Mouse (Mus musculus) left cerebral cortex, postnatal 4 days (tissue): ENCODE measurements at regions not wholly inside any gene's neighbourhood (a gene's known extent, or its start where the extent isn't known, plus 50 kb on each side); places are given as distances from the start of the nearest gene placed in this dataset.

Source experiments
- DNase-seq: peaks from one replicate; pipeline ENCODE4 v3.0.0-alpha.2; 2022
- intact Hi-C: fragments of 180-260 bp; cut with DNase I; formaldehyde crosslinking; loops from one replicate; pipeline ENCODE4 v1.15.1; 2025

DNA sequence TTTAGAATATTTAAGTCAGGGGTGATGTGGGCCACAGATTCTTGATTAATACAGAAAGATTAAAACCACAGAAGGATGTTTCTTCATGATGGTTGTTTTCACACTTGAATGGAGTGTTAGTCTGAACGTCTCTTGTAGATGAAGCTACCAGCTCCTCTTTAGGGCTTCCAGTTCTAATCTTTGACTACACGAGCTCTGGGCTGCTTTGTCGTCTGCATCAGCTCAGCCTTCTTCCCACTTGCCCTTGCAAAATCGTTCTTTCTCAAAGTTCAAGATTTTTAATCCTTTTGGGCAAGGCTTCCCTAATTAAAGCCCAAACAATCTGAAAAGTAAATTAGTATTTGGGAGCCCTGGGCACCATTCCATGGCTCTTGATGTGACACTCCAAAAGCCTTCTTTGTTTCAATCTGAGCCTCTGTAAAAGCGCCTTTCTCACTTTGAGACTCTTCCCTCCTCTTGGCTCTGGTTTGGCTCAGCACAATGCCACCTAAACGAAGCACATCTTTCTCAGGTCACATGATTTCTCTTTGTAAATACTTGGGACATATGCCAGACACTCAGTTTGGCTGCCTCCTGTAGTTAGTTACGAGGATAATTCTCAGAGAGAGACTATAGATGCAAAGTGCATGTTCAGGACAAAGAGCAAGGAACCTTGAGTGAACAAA lies 238.6 kb upstream of the Mpped2 start:
- intact Hi-C loops = no loop called here
- DNase-seq = no peak

DNA sequence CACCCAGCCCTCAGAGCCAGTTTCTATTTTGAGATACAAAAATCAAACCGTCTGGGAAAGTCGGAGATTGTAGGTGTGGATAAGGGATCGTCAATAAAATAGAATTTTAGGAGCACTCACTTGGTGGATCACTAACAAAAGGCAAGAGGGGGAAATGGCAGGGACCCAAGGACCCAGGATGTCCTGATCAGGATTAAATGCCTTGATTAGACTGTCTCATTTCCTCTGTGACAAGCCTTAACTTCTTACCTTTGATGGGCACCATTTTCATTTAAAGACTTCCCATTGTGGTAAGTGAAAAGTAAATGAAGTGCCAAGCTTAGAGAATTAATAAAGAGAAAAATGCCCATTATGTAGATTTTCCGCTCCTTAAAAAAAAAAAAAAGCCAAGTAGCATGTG lies 238.0 kb upstream of the Mpped2 start:
- intact Hi-C loops = no loop called here
- no peak for DNase-seq

DNA sequence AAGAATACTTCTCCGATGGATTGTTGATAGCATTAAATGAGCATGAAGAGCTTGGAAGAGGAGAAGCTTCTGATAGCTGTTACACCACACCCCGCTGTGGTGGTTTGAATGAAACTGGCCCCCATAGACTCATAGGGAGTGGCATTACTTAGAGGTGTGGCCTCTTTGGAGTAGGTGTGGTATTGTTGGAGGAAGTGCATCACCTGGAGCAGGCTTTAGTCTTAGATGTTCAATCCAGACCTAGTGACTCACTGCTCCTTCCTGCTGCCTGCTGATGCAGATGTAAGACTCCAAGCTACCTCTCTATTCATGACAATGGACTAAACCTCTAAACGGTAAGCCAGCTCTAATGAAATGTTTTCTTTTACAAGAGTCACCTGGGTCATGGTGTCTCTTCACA lies 237.1 kb upstream of the Mpped2 start:
- DNase-seq = no peak
- intact Hi-C loops = no loop called here

DNA sequence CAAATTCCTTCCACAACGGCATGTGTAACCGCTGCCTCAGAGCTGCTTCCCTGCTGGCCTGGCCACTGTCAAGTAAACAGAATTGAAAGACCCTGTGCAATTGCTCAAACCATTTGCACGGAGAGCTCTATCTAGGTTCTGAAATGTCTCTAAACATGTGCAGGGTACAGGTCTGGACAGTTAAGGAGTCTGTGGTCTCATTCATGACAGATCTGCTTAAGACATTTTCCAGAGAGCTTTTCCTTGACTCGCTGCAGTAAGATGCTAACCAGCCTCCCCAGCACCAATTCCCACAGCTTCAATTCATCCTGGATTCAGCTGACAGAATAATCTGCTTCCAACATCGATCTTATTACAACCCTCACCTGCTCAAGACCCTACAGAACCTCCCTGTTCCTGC lies 235.1 kb upstream of the Mpped2 start:
- DNase-seq = no peak
- intact Hi-C loops = no loop called here

DNA sequence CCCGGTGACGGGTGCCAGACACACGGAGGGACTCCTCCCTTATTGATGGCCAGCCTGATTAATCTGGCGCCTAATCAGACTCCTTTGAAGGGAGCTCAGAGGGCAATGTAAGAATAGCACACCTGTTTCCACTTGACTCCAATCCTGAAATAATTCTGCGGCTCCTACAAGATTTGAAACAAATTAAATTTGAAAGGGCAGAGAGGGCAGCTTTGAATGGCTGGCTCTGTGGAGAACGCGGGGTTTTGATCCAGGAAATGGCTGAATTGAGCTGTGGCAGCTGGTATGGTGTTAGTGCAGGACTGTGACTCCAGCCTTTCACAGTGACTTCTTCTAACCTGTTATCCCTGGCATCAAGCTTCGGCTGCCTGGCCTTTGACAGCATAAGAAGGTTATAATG lies 232.0 kb upstream of the Mpped2 start:
- no peak for DNase-seq
- intact Hi-C loops = no loop called here

DNA sequence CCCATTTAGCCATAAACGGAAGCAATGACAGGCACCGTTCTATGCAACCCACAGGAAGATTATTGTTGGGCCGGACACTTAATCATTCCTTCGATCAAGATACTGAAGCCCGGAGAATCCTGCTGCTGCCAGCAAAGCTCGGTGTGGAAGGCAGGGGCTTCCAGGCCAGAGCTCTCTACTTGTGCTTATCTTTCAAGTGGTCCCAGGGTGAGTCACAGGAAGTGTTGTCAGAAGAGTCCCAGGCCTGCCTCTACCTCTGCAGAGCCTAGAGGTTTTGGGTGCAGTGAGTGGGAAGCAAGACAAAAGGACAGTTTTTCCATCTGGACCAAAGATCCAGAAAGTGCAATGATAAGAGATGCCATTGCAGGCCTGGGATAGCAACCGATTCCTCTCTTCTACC lies 231.6 kb upstream of the Mpped2 start:
- intact Hi-C loops = no loop called here
- DNase-seq = no peak

DNA sequence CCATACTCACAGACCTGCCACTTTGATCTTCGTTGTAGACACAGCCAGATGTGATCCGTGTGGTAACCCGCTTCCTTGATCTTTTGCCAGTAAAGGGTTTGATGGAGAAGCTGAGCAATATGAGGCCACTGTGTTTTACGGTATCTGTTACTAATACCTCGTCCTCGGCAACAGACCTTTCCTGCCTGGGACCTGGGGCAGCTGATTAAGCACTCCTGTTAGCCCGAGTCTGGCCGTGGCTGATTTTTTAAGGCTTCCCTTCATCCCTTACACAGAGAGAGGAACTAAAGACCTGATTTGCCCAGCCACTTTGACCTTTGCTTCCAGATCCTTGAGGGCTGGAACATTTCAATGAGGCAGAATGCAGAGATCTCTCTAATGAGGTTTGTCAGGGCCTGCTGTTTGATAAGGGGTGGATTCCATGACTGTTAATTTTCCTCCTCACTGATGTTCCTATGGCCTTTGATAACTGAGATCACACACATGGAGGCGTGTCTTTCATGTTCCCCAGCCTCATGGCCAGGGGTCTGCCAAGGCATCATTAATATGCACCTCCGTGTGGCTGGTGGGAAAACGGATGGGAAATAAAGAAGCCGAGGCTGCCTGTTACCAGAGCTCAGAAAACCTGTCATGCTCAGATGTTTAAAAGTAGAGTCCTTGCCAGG lies 231.0 kb upstream of the Mpped2 start:
- no peak for DNase-seq
- intact Hi-C loops = no loop called here

DNA sequence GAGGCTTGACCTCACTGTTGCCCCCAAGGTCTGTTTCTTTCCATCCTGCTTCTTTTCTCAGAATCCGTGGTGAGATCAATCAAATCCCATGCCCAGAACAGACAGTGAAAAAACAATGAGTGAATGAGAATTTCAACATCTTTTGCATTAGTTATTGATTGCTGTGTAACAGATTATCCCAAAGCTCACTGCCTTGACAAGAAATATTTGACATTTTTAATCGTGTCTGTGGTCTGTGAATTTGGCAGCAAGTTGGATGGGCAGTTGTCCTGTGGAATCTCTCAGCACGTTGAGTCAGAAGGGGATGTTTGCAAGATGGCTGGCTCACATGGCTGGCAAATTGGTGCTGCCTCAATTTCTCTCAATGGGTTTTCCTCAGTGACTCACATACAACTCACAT lies 228.0 kb upstream of the Mpped2 start:
- intact Hi-C loops = no loop called here

DNA sequence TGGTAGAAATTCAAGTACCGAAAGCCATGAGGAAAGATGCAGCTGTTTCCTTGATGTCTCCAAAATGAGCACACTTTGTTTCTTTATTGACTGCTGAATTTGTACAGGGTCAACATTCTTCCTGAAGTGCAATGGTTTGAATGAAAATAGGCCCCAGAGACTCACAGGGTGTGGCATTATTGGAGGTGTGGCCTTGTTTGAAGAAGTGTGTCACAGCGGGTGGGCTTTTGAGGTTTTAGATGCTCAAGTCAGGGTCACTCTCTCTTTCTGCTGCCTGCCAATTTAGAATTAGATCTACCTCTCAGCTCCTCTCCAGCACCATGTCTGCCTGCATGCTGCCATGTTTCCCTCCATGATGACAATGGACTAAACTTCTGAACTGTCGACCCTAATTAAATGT lies 227.2 kb upstream of the Mpped2 start:
- DNase-seq = no peak
- intact Hi-C loops = no loop called here

More for the DNA sequence above, 228.0 kb upstream of the Mpped2 start:
- no peak for DNase-seq

DNA sequence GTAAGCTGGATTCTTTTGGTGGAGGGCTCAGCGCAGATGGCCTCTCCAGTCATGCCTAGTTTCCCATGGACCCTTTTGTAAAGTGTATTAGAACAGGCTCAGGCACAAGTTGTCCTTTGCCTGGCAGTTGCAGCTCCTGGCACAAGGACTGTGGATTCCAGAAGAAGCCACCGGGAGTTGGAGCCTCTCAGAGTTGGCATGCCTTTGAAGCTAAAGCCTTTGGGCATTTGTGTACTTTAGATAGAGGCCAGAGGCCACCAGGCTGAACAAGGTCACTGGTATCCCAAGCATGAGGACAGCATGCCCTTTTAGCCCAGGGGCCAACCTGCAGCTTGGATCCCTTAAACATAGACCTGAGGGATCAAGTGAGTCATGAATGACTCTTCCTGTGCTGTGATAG lies 223.9 kb upstream of the Mpped2 start:
- intact Hi-C loops = no loop called here
- no peak for DNase-seq

DNA sequence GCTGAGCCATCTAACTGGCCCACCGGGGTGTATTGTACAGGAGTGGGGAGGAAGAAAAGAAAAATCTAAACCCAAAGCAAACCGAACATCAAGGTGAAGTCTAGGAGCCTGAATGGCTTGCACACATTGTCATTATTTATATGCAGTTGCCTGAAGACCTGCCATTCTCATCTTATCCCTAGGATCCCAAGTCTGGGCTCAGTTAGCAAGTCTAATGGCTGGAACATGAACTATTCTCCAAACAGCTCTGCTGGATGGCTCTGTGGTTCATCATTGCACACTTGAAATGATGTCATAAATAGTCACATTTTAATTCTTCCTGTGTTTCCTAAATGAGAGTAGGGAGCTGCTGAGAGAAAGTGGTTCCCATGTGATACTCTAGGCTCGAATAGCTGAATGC lies 219.6 kb upstream of the Mpped2 start:
- intact Hi-C loops = no loop called here
- DNase-seq = no peak

DNA sequence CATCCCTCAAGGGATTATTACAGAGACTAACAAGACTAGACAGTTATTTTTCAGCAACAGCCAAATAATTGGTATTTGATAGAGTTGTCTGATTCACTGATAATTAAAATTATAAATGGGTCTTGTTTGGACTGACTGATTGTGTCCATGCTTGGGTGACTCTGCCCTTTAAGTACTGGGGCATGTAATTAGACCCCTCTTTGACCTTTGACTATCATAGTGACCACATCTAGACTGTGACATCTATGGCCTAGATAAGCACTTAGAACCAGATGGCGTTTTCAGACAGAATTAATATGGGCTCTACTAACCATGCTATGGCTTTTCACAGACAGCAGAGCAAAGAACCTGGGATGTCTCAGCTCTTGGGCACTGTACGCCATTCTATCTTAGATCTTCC lies 215.1 kb upstream of the Mpped2 start:
- intact Hi-C loops = no loop called here
- no peak for DNase-seq

DNA sequence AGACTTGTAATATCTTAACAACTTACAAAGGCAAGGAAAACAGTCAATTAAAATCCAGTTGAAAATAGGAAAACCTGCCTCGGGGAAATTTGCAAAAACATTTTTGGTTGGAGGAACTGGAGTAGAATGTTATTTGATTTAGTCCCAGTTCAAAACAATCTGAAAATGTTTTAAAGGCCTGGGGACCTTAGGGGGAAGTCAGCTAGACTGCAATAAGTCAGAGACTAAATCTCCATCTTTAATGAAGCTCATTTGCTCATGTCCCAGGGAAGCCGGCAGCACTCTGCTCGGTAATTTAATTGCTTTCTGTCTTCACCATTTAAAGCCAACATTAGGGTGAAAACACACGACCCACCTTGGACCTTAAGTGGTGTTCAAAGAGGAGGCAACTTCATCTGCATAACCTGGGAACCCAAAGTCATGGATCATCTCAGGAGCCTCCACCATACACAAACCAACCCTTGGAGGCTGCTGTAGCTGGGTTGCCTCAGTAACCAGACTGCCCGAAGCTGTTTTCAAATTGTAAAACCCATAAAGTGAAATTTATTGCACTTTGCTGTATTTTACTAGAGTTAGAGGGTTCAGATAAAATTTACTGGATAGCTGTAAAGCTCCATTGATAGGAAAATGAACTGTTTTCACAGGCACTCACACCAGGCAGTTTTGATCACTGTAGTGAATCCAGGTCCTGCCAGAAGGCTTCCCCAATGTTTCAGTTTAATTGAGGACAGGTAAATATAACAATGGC lies 205.6 kb upstream of the Mpped2 start:
- DNase-seq = no peak
- intact Hi-C loops = no loop called here

DNA sequence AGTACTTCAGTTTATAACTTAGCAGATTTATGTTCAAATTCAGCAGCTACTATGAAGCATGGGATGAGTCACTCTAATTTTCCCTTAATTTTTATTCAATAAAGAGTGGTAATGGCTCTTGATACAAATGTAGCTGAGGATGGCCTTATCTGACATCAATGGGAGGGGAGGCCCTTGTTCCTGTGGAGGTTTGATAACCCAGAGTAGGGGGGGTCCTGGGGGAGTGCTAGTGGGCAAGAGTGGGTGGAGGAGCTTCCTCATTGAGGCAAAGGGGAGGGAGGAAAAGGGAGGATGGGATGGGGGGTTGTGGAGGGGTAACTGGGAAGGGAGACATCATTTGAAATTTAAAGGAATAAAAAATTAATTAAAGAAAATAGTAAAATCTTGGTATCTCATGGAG lies 194.3 kb upstream of the Mpped2 start:
- DNase-seq = no peak
- intact Hi-C loops = no loop called here

DNA sequence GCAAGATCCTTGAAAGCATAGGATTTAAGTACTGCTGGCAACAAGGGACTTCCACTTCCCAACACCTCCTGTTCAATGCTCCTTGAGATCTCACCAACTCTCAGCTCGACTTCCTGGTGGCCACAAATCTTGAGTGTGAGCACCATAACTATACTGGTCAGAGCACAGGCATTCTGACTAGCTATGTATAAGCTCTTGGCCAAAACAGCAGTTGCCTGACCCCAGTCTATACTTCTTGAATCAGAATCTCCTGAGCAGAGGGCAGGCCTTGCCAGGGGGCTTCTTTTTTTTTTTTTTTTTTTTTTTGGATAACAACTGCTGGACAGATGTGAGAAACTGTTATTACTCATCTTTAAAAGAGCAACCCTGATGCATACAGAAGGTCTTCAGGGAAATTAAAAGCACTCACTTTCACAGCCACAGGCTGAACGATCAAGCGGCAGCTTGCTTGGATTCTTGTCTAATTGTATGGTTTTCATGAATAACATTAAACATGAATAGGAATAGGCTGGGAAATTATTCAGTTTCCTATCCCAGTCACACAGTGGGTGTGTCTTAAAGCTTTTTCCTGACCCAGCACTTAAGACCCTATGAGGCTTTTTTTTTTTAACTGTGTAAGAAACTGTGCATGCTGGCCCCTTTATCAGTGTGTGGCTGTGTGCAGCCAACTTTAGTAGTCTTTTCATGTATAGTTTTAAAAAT lies 193.7 kb upstream of the Mpped2 start:
- DNase-seq = no peak
- intact Hi-C loops = no loop called here

DNA sequence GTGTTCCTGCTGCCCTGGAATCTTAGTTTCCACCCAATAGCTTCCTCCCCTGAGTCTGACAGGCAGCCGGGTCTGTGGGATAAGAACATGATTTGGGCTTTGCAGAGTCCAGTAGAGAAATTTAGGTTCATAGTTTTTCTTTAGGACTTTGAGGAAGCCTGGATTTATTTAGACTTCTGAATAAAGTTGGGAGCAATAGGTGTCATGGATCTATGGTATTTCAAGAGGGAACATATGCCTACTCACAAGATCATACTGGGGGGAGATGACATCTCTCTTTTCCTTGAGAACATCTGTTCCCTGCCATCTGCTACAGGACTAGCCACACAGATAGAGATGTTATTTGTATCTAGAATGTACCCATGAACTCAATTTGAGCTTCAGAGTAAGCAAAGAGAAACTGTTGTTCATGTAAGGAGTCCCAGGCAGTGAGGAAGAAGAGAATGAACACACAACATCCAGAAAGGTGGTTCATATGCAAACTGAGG lies 188.1 kb upstream of the Mpped2 start:
- intact Hi-C loops = no loop called here
- DNase-seq = no peak

DNA sequence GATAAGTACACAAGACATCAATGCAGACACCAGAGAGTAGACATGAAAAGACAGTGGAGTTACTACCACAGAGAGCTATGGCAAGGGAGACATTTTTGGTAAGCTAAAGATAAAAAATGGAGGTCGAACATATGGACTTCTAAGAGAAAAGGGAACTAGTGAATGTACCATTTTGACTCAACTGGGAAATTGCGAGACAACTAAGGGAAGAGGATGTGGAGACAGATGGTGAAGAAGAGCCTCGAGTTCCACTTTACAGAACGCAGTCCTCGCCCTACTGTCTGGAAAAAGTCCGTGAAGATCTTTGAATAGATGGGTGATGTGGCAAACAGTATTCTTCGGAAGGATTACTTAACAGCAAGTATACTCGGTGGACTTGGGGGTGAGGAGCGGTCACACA lies 181.2 kb upstream of the Mpped2 start:
- no peak for DNase-seq
- intact Hi-C loops = no loop called here

DNA sequence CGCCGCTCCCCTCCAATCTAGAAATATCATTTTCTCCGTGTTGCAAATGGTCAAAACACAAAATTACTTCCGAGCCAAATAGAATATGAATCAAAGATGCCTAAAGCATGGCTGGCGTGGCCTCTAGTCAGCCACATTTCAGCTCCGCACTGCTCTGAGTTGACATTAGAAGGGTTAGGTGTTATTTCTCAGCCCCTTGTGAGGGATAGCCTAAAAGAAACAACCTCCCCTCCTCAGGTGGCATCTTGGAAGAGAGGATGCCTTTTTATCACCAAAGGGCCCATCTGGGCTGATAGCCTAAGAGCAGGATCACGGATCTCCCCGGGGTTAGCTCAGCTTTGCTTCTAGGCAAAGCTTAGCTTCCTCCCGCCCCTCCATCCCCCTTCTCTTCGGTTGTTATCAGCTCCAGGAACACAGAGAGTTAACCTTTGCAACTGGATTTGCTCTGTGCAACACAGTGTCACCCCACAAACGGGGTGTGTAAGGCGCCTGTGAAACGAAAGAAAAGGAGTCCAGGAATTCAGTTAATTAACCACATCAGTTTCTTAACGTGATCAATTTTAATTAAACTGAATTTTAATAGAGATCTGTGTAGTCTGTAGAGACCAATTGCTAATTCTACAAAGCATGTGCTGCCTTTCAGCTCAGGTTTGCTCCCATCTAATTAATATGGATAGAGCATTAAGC lies 180.6 kb upstream of the Mpped2 start:
- no peak for DNase-seq
- intact Hi-C loops = no loop called here

DNA sequence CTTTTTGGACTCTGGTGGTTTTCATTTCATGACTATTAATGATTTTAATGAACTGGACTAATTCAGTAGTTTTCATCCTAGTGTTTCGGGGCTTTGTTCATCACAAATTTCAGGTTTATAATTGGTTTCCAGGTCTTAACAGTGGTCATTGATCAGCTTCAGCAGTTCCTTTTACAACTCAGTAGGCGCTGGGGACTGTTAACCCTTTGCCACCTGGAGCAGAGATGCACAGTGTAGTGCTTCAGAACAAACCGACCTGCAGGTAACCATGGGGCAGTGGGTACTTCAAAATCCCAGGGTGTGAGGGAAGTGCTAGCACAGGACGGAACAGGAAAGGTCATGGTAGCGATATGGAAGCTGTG lies 180.1 kb upstream of the Mpped2 start:
- intact Hi-C loops = no loop called here
- no peak for DNase-seq

DNA sequence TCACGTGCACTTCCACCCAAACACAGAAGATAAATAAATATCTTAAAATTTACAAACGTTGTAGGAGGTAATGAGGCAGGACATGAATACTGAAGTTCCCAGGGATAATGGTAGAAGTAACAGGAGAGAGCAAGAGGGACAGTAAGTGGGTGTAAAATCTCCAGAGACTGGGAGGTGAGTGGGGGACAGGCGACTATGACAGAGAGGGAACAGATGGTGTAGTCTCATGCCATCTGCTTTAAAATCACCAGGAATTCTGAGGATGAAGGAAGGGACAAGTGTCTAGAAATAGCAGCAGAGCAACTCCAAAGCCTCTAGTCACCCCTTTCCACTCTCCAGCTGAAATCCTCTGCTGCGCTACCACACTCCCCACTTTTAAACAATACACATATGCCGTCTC lies 175.8 kb upstream of the Mpped2 start:
- intact Hi-C loops = no loop called here
- no peak for DNase-seq

DNA sequence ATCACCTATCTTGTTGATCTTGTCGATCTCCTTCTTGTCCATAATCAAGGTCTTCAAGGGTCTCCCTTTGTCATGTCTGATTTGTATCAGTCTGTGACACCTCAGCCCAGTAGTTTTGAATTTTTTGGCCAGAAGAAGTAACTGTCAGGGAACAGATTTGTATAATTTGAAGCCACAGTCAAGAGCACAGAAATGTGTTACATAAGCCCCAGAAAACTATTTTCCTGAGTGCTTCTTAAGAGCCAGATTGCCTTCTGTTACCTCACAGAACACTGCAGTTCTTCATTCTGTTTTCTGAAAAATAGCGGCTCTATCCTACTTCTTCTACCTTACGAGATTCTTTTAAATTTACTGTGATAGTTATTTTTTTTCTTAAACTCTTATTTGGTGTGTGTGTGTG lies 170.1 kb upstream of the Mpped2 start:
- intact Hi-C loops = no loop called here
- DNase-seq = no peak
